Mouse (Mus musculus) macrophage (primary cell): ENCODE data around the gene 4921539E11Rik. TPM values are rescaled to one million over a fixed set of nuclear protein-coding genes. Genes with fewer than 3 reads are reported as not detected.

Source experiments
- H3K27ac ChIP-seq: fragments of 350-480 bp; formaldehyde crosslinking; 2 replicates; pipeline ENCODE4 v1.9.0; 2021
- H3K36me3 ChIP-seq: fragments of 350-480 bp; formaldehyde crosslinking; 2 replicates; pipeline ENCODE4 v1.9.0; 2021; ENCODE audit errors: inconsistent target
- H3K4me3 ChIP-seq: fragments of 350-480 bp; formaldehyde crosslinking; 2 replicates; pipeline ENCODE4 v1.9.0; 2021; ENCODE audit errors: inconsistent target
- H3K79me2 ChIP-seq: fragments of 350-480 bp; formaldehyde crosslinking; 2 replicates; pipeline ENCODE4 v1.9.0; 2021; ENCODE audit errors: inconsistent target
- WGBS: methylation state at CpG from one replicate; pipeline ENCODE4 v1.1.7; 2026; ENCODE audit warnings: inconsistent platforms; ENCODE audit not compliant: missing documents; 5-methylcytosine and 5-hydroxymethylcytosine counted together
- polyA plus RNA-seq: library from polyadenylated mRNA; stranded (reverse); fragments of 250-400 nt; gene quantifications from 3 replicates; pipeline ENCODE4 v1.2.4, GENCODE M21; 2018; ENCODE audit warnings: inconsistent platforms

The 4921539E11Rik gene
- polyA plus RNA-seq, 1 experiment from 2014 or later, result not detected

DNA sequence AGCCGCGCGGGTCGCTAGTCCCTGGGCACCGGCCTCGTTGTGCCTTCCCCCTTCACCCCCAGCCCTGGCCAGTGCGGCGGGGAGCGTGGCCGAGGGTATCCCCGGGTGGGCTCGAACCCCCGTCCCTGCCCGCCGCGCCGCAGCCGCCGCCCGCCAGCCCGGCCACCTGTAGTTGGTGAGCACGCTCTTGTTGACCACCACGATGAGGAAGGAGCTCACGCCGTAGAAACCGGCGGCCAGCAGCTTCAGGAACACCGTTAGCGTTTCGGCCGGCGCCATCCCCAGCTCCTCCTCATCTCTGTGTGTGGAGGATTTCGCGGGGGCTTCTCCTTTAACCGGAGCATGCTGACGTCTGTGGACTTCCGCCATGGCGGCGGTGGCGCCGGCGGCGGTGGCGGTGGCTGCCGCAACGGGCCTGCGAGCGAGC is 76.2 kb downstream of the 4921539E11Rik start:
- H3K27ac ChIP-seq, result no peak overlapping the region
- peaks cover 4% of the 10 kb centered on the region; the same call in 1 of the 2 replicates for H3K36me3 ChIP-seq
- H3K4me3 ChIP-seq, result peak overlapping the region; percentile 32; the same call in 1 of the 2 replicates
- no peaks in the 10 kb centered on the region for H3K79me2 ChIP-seq
- 0% methylated on average over 33 of the region's 48 CpGs for WGBS

DNA sequence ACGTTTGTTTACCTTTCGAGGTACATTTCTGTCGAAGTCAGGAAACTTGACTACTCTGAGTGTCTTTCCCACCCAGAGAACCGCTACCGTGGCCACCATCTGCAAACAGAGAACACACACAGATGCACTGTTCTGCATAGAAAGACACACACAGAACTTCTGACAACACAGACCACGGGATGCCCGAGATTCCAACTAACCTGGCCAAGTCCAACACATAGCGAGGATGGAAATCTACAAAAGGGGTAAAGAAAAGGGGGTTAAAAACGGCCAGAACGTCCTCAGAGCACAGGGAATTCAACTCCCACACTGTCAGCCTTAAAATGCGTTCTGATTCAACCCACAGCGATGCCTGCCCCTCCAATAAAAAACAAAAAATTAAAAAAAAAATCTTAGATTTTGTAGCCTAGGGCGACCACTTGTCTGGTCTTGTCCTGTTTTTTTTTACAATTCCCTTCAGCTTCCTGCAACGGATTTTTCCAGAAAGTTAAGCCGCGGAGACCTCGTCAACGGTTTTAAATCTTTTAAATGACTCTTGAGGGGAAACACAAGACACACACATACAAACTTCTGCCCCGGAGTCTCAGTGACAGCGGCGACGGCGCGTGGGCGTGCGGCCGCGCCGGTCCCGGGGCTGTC is 76.7 kb downstream of the 4921539E11Rik start:
- 13% methylated on average over 30 of the region's 30 CpGs for WGBS
- no peaks in the 10 kb centered on the region for H3K79me2 ChIP-seq
- H3K36me3 ChIP-seq, result peaks cover 4% of the 10 kb centered on the region; the same call in 1 of the 2 replicates
- H3K27ac ChIP-seq, result no peak overlapping the region
- H3K4me3 ChIP-seq, result peak overlapping the region; percentile 32

DNA sequence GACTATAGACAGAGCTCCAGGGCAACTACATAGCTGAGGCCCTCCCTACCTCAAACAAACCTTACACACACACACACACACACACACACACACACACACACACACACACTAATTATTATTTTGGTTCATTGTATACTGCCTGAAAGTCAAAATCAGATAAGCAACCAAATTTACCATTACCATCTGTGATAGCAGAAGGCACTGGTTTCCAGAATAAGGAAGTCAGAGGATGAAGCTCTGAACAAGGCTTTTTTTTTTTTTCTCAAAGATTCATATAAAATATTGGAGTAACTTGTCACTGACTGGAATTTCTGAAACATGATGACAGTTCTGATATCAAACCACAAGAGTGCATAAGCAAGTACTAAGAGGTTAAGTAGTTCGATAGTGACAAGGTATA is 82.1 kb downstream of the 4921539E11Rik start:
- Histone ChIP-seq H3K27ac (no peak overlapping the region), H3K79me2 (no peaks in the 10 kb centered on the region), H3K4me3 (no peak overlapping the region), H3K36me3 (peaks cover 4% of the 10 kb centered on the region; the same call in 1 of the 2 replicates)
- 56% methylated on average over 1 of the region's 1 CpGs for WGBS

DNA sequence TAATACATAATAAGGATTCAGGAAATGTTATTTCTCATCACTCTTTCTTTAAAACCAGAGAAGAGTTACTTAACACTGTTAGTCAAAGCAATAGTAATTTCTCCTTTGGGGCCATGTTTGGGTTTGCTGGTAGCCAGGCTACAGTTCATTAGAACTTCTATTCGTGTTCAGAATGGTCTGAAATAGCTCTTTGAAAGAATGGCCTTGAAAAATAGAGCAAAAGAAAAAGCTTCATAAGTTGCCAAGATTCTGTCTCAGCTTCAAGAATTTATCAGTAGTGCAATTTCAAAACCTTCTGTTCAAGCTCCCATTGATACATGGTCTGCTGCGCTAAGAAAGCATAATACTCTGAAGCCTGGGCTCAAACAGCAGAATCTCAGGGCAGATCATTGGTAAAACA is 87.0 kb downstream of the 4921539E11Rik start:
- Histone ChIP-seq H3K36me3 (no peaks in the 10 kb centered on the region), H3K79me2 (no peaks in the 10 kb centered on the region), H3K4me3 (no peak overlapping the region), H3K27ac (no peak overlapping the region)
- WGBS, result 100% methylated on average over 2 of the region's 2 CpGs

DNA sequence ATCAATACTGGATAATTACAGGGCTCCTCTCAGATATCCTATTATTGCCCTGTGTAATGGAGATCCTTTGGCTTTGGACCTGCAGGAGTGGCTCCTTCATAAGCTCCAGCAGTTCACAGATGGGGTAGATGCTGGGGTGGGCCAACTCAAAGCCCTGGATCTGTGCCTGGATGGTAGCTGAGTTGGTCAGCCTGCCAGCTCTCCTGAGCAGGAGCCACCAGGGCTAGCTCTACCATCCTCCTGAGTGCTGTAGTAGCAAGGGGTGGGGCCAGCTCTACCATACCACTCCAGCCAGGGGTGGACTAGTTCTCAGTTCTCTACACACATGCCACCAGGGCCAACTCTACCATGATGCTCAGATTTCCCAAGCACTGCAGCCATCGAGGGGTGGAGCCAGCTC is 90.6 kb downstream of the 4921539E11Rik start:
- no peak overlapping the region for H3K27ac ChIP-seq
- H3K36me3 ChIP-seq, result no peaks in the 10 kb centered on the region
- no peak overlapping the region for H3K4me3 ChIP-seq
- WGBS, result 93% methylated on average over 1 of the region's 1 CpGs
- H3K79me2 ChIP-seq, result no peaks in the 10 kb centered on the region

DNA sequence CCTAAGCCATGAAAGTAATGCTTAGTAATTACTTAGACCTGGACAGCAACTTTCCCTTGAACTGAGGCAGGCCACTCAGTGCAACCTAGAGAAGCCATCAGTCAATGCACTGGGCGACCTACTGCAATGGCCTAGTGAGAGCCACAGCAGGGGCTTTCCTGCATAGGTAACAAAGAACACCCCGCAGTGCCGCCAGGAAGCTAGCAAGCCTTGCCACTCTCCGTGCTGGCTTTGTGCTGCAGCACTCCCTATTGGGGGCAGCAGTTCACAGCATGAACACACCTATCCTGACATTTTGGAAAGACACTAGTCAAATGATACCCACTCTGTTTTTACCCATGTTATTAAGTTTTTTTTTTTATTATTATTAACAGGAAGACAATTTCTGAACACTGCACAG is 91.6 kb downstream of the 4921539E11Rik start:
- no peaks in the 10 kb centered on the region for H3K36me3 ChIP-seq
- no peak overlapping the region for H3K4me3 ChIP-seq
- no peaks in the 10 kb centered on the region for H3K79me2 ChIP-seq
- WGBS, result 88% methylated on average over 4 of the region's 4 CpGs
- no peak overlapping the region for H3K27ac ChIP-seq

DNA sequence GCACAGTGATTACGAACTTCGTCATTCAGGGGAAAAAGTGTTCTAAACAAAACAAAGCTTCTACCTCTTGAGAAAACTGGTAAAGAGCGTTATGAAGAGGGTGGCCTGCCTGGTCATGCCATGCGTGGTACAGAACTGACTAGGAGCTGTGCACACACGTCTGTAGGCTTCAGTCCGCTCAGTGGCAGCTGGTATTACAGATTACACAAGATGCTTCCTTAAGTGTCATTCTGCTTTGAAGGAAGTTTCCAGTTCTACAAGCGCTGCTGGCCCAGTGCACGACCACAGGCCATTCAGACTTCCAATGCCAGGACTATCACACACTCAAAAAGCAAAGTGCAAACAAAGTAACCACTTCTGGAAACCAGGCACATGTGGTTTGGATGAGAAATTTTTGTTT is 93.3 kb downstream of the 4921539E11Rik start:
- Histone ChIP-seq H3K27ac (no peak overlapping the region), H3K4me3 (no peak overlapping the region), H3K79me2 (no peaks in the 10 kb centered on the region), H3K36me3 (no peaks in the 10 kb centered on the region)
- 89% methylated on average over 8 of the region's 8 CpGs for WGBS

DNA sequence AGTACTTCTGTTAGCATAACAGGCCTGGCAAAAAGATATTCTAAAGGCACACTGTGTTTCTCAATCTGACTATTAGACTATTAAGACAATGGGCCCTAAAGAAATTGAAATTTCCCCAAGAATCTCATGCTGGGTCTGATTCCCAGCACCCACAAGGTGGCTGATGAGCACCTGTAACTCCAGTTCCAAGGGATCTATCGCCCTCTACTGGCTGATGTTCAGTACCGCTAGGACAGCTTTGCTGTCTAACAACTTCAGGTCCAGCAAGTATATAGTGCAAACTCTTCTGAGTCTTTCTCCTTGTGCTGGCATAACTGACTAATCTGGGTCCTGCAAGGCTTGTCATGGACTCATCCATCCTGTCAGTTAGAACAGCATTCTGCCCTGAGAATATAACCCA is 98.2 kb downstream of the 4921539E11Rik start:
- Histone ChIP-seq H3K36me3 (no peaks in the 10 kb centered on the region), H3K27ac (no peak overlapping the region), H3K79me2 (no peaks in the 10 kb centered on the region), H3K4me3 (no peak overlapping the region)
- WGBS, result 85% methylated on average over 2 of the region's 2 CpGs

DNA sequence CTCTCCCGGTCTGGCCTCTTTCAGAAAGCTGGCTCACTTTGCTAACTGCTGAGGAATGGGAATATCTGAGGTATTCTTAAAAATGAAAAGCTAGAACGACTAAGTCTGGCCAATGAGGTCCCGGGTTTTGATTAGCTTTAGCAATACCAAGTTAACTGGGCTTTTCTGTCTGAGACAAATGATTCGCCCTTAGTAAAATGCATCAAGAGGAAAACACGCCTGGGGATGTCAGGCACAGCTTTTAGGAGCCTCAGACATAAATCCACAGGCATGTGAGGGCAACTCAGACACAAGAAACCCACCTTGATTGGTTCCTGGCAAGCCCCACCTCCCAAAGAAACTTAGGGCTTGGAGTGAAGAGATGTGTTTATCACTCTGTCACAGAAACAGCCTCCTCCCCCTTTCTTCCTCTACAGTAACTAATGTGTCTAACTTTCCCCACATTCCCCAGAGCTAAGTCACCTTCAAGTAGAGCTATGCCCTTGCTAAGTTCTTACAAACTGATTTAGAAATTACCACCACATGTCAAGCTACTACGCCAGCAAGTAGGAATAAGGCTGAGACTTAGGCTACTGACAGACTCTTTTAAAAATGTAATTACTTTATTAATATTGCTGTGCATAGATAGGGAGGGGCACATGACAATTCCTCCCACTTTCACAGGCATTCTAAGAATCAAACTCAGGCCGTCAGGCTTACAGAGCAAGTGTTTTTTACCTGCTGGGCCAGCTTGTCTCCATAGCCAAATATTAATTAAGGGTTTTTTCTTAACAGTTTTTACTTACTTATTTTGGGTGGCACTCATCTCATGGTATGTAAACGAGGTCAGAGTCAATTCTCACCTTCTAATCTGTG is 101.7 kb downstream of the 4921539E11Rik start:
- Histone ChIP-seq H3K4me3 (no peak overlapping the region), H3K36me3 (no peaks in the 10 kb centered on the region), H3K79me2 (no peaks in the 10 kb centered on the region), H3K27ac (no peak overlapping the region)
- 92% methylated on average over 8 of the region's 8 CpGs for WGBS

Other genes with a start within 250 kb of the 4921539E11Rik start
- 21.6 to 42.7 TPM (median 27.8 TPM) in 3 replicates for gene Mier1, start 176.5 kb downstream of the 4921539E11Rik start, polyA plus RNA-seq
- 0.31 to 0.56 TPM (median 0.40 TPM) in 3 replicates for gene Wdr78, start 176.3 kb downstream of the 4921539E11Rik start, polyA plus RNA-seq
- gene Slc35d1, start 75.7 kb downstream of the 4921539E11Rik start, polyA plus RNA-seq, result 4.3 to 8.3 TPM (median 5.8 TPM) in 3 replicates
- gene Oma1, start 22.9 kb upstream of the 4921539E11Rik start, polyA plus RNA-seq, result 17.3 to 19.0 TPM (median 18.0 TPM) in 3 replicates